Mouse (Mus musculus): ENCODE results near the gene Bves.
A peak's percentile ranks its signal among the peaks of the same experiment; 100 is the strongest.

The Bves gene

DNA sequence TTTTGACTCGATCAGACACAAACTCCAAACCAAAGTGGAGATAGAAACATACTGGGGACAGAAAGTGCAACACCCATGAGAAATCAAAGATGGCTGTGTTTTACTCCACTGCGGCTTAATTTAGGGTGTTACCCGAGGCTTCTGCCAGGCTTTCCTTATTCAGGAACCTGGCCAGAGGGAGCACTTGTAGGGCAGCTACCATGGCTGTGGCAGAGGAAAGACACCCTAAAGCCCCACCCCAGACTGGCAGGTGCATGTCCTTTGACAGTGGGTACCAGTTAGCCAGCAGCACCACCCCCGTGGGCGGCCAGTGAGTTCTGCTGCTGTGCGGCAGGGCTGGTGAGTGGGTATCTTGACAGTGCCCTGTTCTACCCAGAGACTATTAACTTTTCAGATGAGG lies 20.5 kb downstream of the Bves start:
- DNase-seq = no peak

DNA sequence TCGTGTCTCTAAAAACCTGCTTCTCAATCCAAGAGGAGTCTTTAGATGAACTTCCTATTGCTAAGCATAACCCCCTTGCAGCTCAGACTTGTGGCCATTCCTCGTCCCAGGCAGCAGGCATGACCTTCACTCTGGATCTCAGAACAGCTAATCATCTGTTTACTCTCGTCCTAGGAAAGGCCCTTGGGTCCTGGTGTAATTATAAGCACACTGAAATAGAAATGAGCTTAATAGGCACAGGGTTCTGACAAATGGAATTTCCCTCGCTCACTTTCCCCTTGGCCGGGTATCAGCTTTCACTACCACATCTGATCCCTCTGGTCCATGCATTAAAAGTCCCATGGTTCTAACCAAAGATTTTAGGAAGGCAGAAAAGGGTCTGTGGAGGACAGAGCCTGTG lies 27.8 kb downstream of the Bves start:
- DNase-seq = no peak

DNA sequence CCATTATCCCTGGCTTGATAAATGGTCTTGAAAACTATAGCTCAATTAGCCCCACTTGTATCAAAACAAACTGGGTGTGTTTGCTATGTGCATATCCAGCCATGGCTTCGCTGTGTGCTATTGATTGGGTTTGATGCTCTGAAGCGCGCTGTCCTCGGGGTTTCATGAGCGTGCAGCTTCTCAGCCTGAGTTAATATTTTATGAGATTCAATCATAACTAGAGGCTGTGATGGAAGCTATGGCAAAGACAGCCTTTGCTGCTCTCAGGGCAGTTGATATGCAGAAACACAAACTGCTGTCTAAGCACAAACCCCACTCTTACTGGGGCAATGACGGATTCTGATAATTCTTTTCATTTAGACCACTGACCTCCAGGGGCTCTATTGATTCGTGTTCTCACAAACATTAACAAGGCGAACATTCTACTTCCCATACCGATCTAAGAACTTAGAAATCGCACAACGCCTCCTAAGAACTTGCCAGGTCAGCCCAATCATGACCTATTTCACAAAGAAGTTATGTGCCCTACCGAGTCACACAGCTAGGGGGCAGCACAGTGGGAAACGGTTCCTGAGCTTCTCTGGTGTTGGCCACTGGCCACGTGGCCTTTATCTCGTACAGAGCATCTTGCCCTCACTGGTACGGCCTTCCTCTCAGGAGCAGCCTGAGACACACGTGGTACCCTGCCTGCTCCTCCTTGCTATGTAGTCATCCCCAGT lies 31.6 kb downstream of the Bves start:
- DNase-seq = no peak

DNA sequence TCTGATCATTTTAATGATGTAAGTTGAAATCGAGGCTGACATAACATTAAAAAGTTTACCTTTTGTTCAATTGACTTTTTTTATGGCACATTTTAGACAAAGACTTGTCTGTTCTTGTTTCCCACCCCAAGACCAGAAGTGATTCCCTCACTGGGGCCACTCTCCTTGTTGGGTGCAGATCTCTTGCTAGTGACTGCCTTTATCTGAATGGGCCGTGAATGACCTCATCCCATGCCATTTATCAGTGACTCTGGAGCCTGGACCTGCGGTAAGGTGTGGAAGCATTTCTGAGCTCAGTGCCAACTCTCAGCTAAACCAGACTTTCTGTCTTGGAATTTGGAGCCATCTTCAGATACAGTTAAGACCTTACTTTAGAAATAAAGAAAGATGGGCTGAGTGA lies 34.1 kb downstream of the Bves start:
- DNase-seq = no peak

DNA sequence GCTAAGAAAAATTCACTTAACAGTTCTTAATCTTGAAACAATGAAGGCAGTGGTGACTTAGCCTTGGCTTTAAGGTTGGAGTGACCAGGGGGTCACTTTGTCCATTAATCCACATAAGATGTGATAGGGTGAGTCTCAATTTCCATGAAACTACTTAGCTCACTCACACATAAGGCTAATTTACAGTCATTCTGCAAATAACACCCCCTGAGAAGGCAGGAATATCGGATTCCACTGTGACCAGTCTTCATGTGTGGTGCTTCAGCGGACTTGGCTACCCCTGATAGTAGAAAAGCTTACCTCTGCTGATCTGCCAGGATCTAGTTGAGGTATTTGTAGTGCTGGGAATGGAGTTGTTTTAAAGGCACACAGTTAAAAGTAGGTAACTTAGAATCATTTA lies 35.0 kb downstream of the Bves start:
- DNase-seq = no peak

DNA sequence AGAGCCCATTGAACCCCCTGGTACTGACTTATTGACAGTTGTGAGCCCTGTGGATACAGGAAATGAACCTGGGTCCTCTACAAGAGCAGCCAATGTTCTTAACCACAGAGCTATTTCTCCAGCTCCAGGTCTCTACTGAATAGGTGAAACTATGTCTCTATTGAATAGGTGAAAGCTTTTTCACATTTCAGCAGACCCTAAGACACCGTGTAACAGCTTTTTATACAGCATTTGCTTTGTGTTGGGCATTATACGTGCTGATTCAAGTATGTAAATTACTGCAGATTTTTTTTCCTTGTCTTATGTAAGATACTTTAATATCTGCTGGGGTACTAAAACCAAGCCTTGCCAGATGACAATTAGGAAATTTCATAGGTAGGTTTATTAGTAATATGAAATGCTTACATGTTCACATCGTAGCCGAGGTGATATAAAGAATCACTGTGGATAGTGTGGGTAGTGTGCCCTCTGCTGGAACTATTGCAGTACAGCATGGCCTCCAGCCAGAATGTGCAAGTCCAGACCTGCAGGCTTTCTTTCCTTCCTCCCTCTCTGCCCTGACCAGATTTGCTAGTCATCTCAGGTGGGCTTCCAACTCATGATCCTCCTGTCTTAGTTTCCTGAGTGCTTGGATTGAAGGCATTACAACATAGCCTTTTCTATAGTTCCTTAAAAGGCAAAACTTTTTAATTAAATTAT lies 37.6 kb downstream of the Bves start:
- peak; percentile 83 for DNase-seq

DNA sequence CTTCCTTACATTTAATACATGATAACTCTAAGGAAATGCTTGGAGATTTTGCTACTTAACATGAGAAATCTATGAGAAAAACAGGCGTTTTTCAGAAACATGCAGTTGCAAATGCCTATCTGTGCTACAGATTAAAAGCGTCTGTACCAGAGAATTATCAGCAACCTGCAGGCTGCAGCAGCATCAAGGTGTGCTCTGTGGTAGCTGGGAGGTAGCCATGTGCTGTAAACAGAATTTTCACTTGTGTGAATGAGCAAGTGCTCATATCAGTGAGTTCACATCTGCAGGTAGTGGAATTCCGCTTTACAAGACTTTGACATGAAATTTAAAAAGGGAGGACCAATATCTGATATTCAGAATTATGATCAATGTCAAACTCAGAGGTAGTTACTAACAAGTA lies 42.7 kb downstream of the Bves start:
- DNase-seq = no peak

DNA sequence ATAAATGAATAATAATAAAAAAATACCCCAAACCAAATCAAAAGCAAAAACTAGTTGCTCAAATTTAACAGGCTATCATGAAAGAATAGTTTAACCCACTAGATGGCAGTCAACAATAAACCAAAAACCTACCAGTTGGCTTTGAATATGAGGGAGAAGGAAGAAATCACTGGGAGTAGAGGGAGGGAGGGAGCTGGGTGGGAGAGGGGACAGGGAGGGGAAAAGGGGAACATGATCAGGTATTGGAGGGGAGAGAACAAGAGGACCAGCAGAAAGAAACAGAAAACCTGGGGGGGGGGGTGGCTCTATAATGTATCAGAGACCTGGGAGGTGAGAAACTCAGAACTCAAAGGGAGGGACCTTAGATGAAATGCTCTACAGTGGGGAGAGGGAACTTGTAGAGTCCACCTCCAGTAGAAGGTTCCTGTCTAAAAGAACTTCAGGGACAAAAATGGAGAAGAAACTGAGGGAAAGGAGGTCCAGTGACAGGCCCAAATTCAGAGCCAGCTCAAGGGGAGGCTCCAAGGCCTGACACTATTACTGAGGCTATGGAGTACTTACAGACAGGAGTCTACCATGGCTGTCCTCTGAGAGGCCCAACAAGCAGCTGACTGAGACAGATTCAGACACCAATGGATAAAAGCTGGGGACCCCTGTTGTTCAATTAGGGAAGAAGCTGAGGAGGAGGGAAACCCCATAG lies 46.5 kb downstream of the Bves start:
- peak in 1 of 2 experiments; percentile 5 for DNase-seq

DNA sequence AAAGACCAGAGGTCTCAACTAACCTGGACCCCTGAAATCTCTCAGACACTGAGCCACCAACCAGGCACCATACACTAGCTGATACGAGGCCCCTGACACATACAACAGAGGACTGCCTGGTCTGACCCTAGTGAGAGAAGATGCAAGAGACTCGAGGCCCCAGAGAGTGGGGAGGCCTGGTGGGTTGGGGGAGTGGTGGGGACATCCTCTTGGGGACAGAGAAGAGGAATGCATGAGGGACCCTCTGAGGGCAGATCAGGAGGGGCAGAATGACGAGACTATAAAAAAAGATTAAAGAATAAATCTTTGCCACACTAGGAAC lies 47.0 kb downstream of the Bves start:
- no peak for DNase-seq

DNA sequence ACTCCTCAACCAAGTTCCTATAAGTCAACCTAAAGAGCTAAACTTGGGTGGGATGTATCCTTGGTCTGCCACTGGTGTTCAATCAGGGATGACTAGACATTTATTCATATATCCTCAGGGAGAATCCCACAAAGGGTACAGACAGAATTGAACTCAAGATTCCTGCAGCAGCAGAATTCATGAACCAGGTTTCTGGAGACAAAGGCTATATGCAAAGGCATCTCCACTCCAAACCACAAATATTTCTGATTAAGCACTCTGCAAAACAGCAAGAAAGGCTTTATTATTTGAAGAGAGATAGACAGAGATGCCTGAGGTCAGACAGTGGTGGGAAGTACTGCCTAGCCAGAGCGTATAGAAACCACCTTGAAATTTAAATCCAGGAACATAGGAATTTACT lies 62.6 kb downstream of the Bves start:
- DNase-seq = no peak

DNA sequence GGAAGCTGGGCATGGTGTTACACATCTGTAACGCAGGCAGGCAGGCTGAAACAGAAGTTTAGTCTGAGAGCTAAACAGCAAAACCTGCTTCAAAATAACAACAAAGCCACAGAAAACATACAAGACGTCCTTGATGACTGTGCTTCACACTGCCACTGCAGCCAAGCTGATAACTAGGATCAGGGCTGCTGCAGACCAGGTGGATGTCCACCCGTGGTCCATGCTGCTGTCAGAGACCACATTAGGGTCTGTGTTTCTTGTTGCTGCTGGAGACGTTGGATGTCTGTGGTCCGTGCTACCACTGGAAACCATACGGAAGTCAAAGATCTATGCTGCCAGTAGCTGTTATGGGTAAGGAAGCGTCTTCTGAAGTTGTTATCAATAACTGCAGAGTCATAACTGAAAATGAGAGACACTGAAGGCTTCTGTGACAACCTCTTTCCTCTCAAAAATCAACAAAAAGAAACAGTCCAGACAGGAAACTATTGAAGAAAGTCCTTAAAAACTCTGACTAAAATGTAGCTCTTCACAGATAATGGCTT lies 64.2 kb downstream of the Bves start:
- no peak for DNase-seq

DNA sequence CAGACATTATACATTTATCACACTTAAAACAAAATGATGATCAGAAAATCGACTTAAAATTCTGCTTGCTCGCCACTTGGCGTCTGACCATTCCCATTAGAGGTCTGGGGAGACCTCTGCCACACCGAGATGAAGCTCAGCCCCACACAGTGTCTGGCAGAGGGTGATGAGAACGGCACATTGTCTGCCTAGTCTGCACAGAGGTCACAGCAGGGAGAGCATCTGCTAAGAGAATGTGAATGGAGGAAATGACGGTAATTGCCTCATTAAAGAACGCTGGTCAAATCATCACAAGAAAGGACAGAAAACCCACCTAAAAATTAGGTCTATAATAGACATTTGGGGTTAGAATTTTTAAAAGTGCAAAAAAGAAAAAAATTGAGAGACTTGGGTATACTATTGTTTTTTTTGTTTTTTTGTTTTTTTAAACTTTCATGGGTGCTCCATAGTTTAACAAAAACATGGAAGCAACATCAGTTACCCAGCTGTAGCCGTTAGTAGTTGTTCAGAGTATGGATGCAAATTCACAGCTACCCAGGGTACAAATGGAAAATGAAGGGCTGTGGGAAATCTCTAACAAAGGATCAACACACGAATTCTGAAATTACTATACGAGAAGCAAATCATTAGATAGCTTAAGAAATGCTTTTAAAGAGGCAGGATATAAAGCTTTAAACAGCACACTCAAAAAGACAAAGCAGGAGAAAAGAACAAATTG lies 75.2 kb downstream of the Bves start:
- DNase-seq = peak; percentile 26 to 32

DNA sequence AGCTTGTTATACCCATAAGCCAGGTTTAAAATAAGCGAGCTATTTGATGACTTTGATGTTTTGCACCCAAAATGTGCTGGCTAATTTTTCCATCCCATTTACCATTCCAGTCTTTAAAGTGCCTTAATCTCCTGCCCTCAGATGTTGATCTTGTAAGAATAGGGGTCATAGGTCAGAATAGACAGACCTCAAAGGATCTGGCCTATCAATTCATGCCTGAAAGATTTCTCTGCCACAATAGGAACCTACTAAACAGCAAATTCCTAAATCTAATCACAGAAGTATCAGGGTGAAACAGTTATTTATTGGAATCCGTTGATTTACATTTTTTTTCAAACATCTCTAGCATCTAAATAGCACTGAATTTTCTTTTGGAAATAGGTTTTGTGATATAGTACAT lies 76.2 kb downstream of the Bves start:
- DNase-seq = no peak

DNA sequence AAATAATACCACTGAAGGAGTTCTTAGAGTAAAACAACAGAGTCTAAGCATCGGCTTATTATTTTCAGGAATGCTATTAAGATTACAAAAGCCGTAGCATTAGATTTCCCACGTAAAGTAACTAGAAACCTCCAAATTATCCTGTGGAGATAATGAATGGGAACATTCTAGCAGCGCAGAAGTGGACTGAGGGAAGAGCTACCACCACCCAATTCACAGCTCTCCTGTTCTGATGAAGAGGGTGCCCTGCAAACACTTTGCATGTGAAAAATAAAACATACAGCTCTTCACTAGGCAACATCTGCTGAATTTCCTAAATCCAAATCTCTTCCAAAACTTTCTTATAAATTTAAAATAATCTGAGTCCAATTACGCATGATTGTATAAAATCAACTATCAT lies 76.6 kb downstream of the Bves start:
- no peak for DNase-seq

Data from cerebellum, postnatal 14 days (tissue).